Mouse (Mus musculus): ENCODE measurements around the gene Bmx. TPM values are rescaled to one million over a fixed set of nuclear protein-coding genes. Genes with fewer than 3 reads are reported as not detected.

Gene Bmx
- 0.47 and 0.51 TPM in 2 replicates for polyA plus RNA-seq (2012; rRNA removed)

DNA sequence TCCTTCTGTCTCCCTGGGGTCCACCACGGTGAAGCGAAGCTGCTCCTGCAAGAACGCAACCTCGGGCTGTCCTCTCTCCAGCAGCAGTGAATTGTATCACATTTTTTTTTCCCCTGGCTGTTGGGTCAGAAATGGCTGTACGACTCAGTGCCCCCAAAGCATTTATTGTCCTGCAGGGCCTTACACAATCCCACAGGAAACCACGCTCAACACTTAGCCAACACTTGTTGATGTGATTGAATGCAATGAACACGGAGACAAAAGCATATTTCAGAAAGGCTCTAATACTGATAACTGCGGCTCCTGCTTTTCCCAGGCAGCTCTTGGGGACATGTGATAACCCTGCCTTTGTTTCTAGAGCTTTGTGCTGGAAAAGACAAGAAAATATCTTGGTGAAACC lies at the start of gene Bmx:
Gene Bmx (minus strand): TSS at position 137 of the 400 bp plus-strand sequence.
- no peak for DNase-seq (ENCODE audit: low read depth, low spot score)
- WGBS = 79% methylated on average over 8 of the region's 8 CpGs

DNA sequence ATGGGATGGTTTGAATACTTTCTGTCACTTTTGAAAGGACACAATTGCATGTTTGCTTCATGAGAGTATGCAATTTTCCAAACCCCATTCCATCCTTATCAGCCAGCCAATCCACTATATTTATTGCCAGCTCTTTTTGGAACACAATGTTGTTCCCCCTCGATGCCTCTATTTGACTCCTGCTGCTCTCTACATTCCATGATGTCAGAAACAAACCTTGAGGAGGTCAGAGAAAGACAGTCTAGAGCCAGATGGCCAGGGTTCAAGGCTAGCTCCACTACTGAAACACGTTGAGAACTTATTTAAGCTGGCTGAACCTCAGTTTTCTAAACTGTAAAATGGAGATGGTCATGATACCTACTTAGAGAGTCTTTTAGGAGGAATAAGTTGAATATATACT lies 48.3 kb upstream of the Bmx start:
- 48% methylated on average over 2 of the region's 2 CpGs for WGBS
- no peak for DNase-seq (ENCODE audit: low read depth, low spot score)

DNA sequence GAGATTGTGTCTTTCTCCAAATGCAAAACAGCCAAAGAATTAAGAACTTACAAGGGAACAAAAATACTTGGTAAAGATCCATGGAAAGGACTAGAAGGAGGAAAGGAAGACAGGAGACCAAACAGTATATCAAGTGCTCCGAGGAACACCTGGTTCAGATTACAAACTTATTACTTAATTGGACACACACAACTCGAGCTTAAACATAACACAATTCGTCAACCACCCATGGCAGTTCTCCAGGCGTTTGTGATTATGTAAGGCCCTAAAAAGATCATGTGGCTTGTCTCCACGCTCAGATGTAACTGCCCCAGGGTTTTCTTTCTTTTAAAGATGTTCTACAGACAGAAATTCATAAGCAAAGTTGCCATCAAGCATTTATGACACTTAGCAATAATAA lies 33.2 kb upstream of the Bmx start:
- DNase-seq (ENCODE audit: low read depth, low spot score) = no peak

DNA sequence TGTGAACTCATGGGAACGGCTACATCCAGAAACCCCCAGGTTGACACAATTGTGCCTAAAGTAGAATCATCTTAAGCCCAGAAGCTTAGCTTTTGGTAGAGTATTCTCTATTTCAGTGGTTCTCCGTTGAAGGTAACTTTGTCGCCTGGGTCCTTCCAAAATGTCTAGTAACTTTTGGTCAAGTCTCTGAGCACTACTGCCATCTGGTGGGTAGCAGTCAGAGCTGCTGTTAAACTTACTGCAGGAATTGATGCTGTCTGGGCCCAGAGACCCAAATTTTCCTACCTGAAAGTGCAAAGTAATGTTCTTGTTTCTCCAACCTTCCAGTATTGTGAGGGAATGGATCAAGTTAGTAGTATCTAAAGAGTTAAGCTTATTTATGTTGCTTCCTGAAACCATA lies 29.1 kb upstream of the Bmx start:
- 60% methylated on average over 3 of the region's 3 CpGs for WGBS
- no peak for DNase-seq (ENCODE audit: low read depth, low spot score)

More for the DNA sequence above, 33.2 kb upstream of the Bmx start:
- WGBS = 28% methylated on average over 5 of the region's 5 CpGs

DNA sequence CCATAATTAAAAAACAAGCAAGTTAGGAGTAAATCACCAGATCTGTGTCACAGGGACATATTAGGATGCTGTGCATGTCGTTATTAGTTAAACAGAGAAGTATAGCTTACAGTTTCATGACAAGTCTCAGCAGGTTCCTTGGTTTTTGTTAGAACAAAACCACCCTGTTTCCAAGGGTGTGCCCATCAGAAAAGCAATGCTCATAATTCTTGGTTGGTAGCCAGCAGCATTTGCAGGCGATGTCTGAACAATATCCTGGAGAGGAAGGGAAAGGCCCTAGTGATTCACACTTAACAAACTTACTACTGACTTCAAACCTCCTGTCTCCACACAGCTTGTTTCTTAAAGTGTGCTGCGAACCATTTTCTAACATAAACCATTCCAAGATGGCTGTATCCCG lies 25.8 kb upstream of the Bmx start:
- no peak for DNase-seq (ENCODE audit: low read depth, low spot score)
- WGBS = 57% methylated on average over 4 of the region's 4 CpGs

DNA sequence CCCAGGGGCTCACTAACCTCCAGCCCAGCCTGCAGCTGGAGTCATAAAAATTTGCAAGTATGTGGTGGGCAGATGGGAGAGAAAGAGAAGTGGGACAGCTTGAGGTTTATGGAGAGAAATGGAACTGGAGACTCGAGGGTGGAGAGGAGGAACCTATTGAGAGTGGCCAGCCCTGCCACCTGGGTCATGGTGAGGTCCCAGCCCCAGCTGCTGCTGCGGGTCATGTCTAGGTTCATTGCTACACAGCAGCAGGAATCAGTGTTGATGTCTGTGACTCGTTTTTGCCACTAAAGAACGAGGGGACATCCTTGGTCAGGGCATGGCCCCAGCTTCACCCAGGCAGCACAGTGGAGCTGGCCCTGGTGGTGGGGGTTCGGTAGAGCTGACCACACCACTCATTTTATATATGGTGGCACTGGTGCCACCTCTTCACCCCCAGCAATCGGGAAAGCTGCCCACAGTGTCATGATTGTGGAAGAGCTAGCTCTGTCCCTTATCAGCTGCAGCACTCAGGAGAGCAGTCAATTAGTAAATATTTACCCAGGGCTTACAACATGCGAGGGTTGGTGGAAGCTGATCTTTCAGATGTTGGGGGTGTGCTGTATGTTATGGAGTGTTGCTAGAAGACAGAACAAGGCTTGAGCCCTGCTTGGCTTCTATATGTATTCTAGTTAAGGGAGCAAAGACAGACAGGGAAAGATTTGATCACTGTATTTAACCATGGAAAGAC lies 23.1 kb upstream of the Bmx start:
- no peak for DNase-seq (ENCODE audit: low read depth, low spot score)
- 36% methylated on average over 7 of the region's 7 CpGs for WGBS

DNA sequence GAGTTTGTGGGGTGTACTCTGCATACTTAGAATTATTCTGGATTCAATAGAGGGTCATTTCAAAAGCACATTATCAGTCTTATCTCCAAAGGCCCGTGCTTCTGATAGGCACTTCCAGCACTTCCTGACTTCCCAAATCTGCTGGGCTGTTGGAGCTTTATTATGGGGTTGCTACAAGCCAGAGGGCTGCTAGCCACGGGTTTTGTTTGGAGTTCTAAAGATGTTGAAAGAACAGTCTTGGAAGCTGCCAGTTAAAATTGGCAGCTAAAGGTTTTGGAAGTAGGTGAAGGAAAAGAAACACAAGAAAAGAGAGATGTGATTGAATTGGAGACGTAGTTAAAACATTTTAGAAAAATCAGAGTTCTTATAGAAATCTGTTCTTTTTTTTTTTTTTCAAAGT lies 17.5 kb upstream of the Bmx start:
- 44% methylated on average over 3 of the region's 3 CpGs for WGBS
- DNase-seq (ENCODE audit: low read depth, low spot score) = no peak

DNA sequence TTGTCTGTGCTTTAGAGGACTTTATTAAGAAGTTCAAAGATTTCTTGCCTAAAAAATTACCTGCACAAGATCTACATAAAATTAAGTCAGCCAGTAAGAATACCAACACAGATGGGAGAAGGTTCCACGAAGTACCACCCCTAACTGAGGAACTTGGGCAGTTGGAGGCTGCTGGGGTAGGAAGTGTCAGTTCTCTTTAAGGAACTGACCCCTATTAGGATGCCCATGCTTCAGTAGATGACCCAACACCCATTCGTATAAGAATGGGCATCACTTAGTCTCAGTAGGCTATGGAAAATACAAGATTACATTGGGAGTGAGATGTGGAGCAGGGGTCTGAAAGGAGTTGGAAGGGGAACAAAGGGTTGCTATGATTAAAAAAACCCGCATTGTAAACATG lies 12.6 kb upstream of the Bmx start:
- no peak for DNase-seq (ENCODE audit: low read depth, low spot score)
- 81% methylated on average over 3 of the region's 3 CpGs for WGBS

DNA sequence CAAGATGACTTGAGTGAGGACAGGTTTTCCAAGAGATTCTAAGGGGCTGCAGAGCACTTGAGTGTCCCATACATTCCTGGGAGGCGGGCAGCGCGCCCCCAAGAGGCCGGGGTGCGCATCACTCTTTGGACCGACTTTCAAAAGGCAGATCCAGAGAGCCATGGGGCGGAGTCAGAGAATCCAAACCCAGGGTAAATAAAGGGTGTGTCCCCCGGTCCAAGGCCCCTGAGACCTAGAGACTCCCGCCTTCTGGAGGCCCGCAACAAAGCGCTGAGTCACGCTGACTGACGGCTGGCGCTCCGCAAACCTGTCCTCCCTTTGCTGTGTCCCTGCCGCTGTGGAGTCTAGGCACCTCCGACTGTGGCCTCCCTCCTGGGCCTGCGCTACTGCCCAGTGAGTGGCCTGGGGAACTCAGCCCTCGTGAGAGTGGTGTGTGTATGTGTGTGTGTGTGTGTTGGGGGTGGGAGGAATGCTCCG lies 11.3 kb upstream of the Bmx start, which contains the start of gene Pir:
Gene Pir (plus strand): TSS at position 87 of the 477 bp plus-strand sequence.
- WGBS = 10% methylated on average over 20 of the region's 20 CpGs

DNA sequence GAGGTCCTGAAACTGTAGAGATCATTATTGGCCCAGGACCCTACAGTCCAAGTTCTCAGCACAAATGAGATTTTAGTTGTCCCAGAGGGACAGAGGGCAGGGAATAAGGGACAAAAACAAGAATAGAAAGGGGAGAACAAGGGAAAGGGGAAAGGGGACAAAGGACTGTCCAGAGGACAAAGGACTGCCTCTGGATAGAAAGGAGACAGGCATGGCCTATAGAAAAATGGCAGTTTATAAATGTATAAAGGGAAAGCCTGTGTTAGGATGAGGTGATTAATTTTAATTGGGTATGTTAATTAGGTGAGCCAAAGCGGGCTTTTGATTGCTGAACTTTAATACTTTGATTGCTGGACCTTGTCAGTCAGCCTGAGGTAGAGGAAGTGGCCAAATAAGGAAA lies 6.9 kb upstream of the Bmx start:
- 28% methylated on average over 1 of the region's 1 CpGs for WGBS
- no peak for DNase-seq (ENCODE audit: low read depth, low spot score)

More for the DNA sequence above, 11.3 kb upstream of the Bmx start, which contains the start of gene Pir:
- DNase-seq (ENCODE audit: low read depth, low spot score) = peak; percentile 51

DNA sequence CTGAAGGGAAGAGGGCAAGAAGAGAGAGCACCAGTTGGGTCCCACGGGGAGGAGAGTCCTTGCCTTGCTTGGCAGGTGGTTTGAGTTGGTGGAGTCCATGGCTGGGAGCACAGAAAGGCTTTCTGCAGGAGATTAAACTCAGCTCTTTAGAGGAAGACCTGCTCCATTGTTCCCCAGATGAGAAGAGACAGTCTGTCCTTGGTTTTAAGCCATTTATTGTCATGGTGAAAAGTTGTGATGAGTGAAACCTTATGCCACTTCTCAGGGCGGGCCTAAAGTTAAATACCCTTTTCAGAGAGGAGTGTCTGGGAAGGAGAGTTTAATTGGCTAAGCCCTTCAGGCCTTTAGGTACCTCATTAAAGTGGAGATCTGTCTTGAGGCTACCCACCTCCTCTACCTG lies 4.3 kb upstream of the Bmx start:
- 66% methylated on average over 2 of the region's 2 CpGs for WGBS
- DNase-seq (ENCODE audit: low read depth, low spot score) = no peak

DNA sequence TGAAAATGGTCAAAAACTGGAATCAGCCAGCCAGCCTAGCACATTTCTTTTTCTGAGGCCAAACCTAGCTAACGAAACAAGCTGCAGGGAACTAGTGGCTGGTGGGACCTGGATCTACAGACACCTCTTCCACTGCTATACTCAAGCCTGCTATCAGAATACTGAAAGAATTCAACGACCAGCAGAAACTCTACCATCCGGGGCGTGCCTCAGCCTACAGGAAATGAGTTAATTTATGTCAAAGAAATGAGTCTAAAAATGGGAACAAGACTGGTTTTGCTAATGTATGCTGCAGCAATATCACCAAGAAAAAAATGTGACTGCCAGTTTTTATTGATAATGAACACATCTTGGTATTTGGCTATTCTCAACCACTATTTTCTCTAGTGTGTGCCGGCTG lies 669 bp upstream of the Bmx start:
- DNase-seq (ENCODE audit: low read depth, low spot score) = no peak
- WGBS = 78% methylated on average over 5 of the region's 5 CpGs

DNA sequence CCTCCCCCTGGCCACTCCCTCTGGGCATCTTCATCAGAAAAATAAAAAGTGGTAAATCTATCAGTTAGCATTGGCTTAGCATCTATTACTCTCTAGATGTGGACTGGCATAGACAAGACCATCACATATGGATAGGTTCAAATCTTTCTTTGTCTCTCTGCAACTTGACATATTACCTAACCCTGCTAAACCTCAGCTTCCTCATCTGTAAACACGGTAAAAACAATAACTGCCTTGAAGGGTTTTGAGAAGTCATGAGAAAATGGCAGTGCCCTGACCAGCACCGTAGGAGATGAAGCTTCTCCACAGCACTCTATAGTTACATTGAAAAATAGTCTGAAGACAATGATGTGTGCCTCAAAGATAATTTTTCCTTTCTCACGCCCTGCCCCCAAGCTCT lies 1.5 kb downstream of the Bmx start:
- WGBS = 72% methylated on average over 3 of the region's 3 CpGs
- DNase-seq (ENCODE audit: low read depth, low spot score) = no peak

DNA sequence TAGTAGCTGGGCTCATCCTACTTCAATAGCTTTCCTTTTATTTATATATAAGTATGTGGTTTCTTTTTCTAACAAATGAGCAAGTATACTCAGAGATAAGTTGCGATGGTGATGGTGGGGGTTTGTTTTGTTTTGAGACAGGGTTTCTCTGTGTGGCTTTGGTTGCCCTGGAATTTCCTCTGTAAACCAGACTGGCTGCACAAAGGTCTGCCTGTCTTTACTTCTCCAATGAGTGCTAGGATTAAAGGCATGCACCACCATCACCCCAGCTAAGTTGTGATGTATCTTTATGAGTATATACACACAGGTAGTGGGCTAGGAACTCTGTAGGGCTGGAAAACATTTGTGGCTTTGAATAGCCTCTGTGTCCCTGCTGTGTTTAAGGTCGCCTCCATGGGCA lies 11.3 kb downstream of the Bmx start:
- no peak for DNase-seq (ENCODE audit: low read depth, low spot score)
- WGBS = 71% methylated on average over 2 of the region's 2 CpGs

DNA sequence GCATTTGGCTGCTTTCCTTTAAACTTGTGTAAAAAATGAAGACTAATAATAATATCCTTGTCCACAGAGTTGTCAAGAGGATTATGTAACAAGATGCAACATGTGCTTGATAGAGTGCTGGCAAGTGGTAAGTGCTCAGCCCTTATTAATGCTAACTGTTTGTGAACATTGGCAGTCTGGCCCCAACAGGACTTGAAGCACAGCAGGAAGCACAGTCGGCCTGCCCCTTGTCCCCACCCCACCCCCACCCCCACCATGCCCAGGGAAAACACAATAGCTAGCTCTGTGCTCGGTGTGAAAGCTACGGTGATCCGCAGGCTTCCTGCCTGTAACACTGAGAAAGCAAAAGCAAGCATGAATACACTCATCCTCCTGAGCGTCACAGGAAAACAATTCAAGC lies 12.3 kb downstream of the Bmx start:
- DNase-seq (ENCODE audit: low read depth, low spot score) = no peak

DNA sequence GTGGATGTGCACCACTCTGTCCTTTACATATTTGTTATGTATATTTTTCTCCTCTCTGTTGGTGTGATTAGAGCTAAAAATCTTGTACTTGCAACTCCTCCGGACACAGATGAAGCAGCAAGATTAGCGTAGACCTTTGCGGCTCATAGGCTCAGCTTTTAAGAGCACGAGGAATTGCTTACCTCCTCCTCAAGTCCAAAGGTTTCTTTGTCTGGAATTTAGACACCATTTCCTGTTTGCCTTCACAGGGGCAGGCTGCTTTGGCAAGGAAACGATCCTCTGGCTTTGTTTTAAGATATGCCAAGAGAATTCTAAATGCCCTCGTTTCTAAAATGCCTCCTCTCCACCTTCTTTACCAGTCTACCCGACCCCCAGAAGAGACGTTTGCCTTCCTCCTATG lies 24.6 kb downstream of the Bmx start:
- WGBS = 39% methylated on average over 8 of the region's 8 CpGs
- peak; percentile 39 for DNase-seq (ENCODE audit: low read depth, low spot score)

More for the DNA sequence above, 12.3 kb downstream of the Bmx start:
- 19% methylated on average over 5 of the region's 5 CpGs for WGBS

DNA sequence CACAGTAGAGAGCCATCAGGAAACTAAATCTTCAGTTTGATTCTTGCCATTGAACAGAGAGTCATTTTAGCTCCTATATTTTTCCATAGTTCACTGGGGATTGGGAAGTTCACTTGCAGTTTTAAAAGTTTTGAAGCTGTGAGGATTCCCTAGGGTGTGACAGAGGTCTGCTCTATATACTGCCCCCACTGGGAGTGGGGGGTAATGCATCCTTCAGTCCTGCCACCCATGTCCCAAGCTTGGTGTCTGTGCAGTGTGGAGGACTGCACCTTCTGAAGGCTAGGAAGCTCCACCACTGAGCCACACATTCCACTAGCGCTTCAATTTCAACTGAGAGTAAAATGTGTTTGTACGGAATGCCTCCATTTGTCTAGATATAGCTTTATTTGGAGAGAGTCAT lies 36.0 kb downstream of the Bmx start:
- no peak for DNase-seq (ENCODE audit: low read depth, low spot score)
- WGBS = 81% methylated on average over 2 of the region's 2 CpGs

DNA sequence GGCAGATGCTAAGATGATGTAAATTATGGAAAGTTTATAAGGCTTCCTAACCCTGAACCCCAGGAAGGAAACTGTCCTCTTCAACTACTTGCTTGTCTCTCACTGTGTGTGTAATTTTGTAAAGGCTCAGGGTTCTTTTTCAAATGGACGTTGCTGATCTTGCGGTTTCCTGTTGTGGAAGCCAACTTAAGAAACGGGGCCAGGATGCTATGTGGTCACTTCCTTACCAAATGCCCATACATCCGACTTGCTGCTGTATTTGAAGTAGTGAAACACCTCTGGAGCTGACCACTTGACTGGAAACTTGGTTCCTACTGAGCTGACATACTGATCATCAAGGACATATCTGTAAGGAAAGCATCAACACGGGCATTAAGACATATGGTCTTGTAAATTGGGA lies 57.4 kb downstream of the Bmx start:
- 70% methylated on average over 5 of the region's 5 CpGs for whole genome bisulfite sequencing
- no peak for DNase-seq (ENCODE audit: low read depth, low spot score)

DNA sequence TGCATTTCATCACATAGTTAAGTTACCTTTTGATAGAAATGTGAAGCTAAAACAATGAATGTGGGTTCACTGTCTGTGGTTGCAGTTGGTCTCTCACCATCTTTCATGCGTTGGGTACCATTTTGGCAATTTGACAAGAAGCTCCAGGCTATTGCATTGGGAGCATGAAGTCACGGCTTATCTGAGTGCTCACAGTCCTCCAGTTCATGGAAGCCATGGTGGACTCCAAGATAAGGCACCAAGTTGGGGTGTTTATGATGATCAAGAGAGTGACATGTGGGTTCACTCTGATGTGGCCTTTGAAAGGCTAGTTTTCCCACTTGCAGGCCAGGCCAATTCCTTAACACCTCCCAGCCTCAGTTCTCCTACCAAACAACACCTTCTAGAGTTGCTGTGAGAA lies 60.3 kb downstream of the Bmx start:
- no peak for DNase-seq (ENCODE audit: low read depth, low spot score)
- 86% methylated on average over 2 of the region's 2 CpGs for WGBS

DNA sequence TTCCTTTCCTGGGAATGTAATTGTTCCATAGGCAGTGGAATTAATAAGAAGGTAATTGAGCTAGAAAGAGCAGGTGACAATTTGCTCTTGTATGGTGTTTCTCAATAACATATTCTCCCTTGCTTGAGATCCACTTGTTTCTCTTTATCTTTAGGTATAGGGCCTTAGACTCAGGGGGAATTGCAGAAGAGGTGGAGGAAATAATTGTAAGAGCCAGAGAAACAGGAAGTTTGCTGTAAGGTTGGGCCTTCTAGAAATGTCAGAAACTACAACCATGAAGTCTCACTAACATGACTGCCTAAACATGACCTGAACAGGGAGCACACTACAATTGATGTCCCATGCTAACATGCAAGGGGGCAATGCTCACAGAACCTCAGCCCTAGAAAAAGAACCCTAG lies 68.1 kb downstream of the Bmx start:
- DNase-seq (ENCODE audit: low read depth, low spot score) = no peak

DNA sequence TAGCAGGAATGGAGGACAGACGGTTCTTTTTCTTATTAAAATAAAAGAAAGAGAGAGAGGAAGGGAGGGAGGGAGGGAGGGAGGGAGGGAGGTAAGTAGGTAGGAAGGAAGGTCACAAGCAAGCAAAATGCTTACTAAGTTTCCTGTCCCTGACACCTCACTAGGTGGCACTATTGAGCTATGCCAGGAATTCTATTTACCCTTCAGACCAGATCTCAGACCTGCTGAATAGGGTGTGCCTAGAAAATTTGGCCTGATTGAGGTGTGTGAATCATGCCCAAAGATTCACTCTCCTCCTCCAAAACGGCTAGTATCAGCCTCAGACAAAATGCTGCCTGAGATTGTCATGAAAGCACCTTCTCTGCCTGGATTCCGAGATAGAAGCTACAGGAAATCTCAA lies 74.1 kb downstream of the Bmx start:
- peak; percentile 25 for DNase-seq (ENCODE audit: low read depth, low spot score)
- WGBS = 28% methylated on average over 3 of the region's 3 CpGs

DNA sequence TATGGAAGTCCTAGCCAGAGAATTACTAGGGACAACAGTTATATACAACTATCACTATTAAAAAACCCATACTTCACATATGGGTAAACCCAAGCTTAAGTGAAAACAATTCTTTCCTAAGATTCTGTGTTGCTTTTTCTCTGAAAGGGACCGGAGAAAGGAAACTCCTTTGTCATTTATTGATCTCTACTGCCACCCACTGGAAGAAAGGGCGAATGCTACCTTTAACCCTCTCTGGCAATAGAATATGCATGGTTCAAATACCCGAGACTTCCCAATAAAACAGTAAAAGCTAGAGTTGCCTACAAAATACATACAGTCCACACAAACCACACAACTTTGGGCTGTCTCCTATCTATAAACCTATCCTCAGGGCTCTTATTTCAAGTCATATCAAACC lies 78.2 kb downstream of the Bmx start:
- WGBS = 10% methylated on average over 3 of the region's 3 CpGs
- DNase-seq (ENCODE audit: low read depth, low spot score) = peak; percentile 35
